Comparison of ENCODE assay signal across 12 mouse cellular contexts in genomic region chr8:48489936-48490634, GRCm38 (mm10).
DNase-seq lines count a peak whose midpoint lies in the region; ATAC-seq lines count a peak whose summit lies in the region.
"Had no signal": no experiment of that assay in that cellular context is flagged by ENCODE, and none has a peak within 500 bp of the region (broad histone marks: within the 10 kb centered on the region; RNA-seq: fewer than 3 reads in every experiment).

No protein-coding gene starts in this region.

- no peak overlapping the region for H3K4me2 ChIP-seq in limb, embryonic 11.5 days (ENCODE audit: low read depth, severe bottlenecking)
- peak overlapping the region; percentile 22; the same call in 1 of the 2 replicates for H3K4me2 ChIP-seq in forebrain, embryonic 12.5 days
- peak overlapping the region; percentile 13; the same call in 1 of the 2 replicates for H3K4me2 ChIP-seq in limb, embryonic 15.5 days
- H3K4me2 ChIP-seq: intestine, embryonic 15.5 days; liver, embryonic 13.5 days had no signal

- no peak for DNase-seq in limb, embryonic 11.5 days (ENCODE audit: low spot score)
- no peak for DNase-seq in limb, embryonic 10.5 days (ENCODE audit: low spot score)
- peak; percentile 29 for DNase-seq in R1 (ENCODE audit: low read depth, low spot score)
- DNase-seq in heart, postnatal 10 days: no peak
- DNase-seq: cerebellum, adult 2 months; kidney, postnatal 10 days; liver, embryonic 13.5 days had no signal

- no peak overlapping the region for H3K27ac ChIP-seq in limb, embryonic 11.5 days (replicated peaks; ENCODE audit: low read depth, low read length)
- no peak overlapping the region for H3K27ac ChIP-seq in limb, embryonic 10.5 days
- no peak overlapping the region for H3K27ac ChIP-seq in forebrain, embryonic 12.5 days
- H3K27ac ChIP-seq in limb, embryonic 15.5 days: no peak overlapping the region
- H3K27ac ChIP-seq: hindbrain, embryonic 10.5 days; intestine, embryonic 15.5 days; liver, embryonic 13.5 days had no signal

- intact Hi-C loops in heart, postnatal 10 days (cut with DNase I): no loop called here

- peak; percentile 57; the same call in 1 of the 2 replicates for ATAC-seq in limb, embryonic 11.5 days (ENCODE audit: insufficient number of reproducible peaks, low FRiP score, low TSS enrichment, low read depth)
- peak; percentile 63; the same call in 1 of the 2 replicates for ATAC-seq in forebrain, embryonic 12.5 days (ENCODE audit: low FRiP score)
- ATAC-seq in limb, embryonic 15.5 days (ENCODE audit: insufficient number of reproducible peaks, low FRiP score, low TSS enrichment, low read depth): no peak
- ATAC-seq in activated CD4-positive, CD25-positive, alpha-beta regulatory T cell, adult 4 months: no peak
- ATAC-seq: intestine, embryonic 15.5 days had no signal

- H3K27me3 ChIP-seq in limb, embryonic 11.5 days (ENCODE audit: control insufficient read depth, insufficient read depth, low read length): no peaks in the 10 kb centered on the region
- no peaks in the 10 kb centered on the region for H3K27me3 ChIP-seq in limb, embryonic 10.5 days (ENCODE audit: low read depth, poor library complexity, severe bottlenecking)
- H3K27me3 ChIP-seq in forebrain, embryonic 12.5 days: no peaks in the 10 kb centered on the region
- no peaks in the 10 kb centered on the region for H3K27me3 ChIP-seq in limb, embryonic 15.5 days
- H3K27me3 ChIP-seq: intestine, embryonic 15.5 days; liver, embryonic 13.5 days had no signal

- 76% methylated on average over 18 of the region's 18 CpGs for WGBS in limb, embryonic 11.5 days
- WGBS in limb, embryonic 10.5 days: 81% methylated on average over 18 of the region's 18 CpGs
- WGBS in forebrain, embryonic 12.5 days: 61% methylated on average over 18 of the region's 18 CpGs
- 52% methylated on average over 18 of the region's 18 CpGs for WGBS in limb, embryonic 15.5 days

- no peaks in the 10 kb centered on the region for H3K36me3 ChIP-seq in limb, embryonic 11.5 days (ENCODE audit: control insufficient read depth, insufficient read depth, low read length)
- H3K36me3 ChIP-seq in limb, embryonic 10.5 days: peaks cover 6% of the 10 kb centered on the region
- H3K36me3 ChIP-seq in forebrain, embryonic 12.5 days (replicated peaks): no peaks in the 10 kb centered on the region; the same call in 1 of the 2 replicates
- no peaks in the 10 kb centered on the region for H3K36me3 ChIP-seq in limb, embryonic 15.5 days
- H3K36me3 ChIP-seq: intestine, embryonic 15.5 days; liver, embryonic 13.5 days had no signal

- H3K9ac ChIP-seq in limb, embryonic 11.5 days (ENCODE audit: low read length): no peak overlapping the region
- H3K9ac ChIP-seq in forebrain, embryonic 12.5 days: no peak overlapping the region
- H3K9ac ChIP-seq in limb, embryonic 15.5 days: no peak overlapping the region
- H3K9ac ChIP-seq: intestine, embryonic 15.5 days; liver, embryonic 13.5 days had no signal

- no peak overlapping the region for H3K4me3 ChIP-seq in limb, embryonic 11.5 days (ENCODE audit: low read depth, low read length)
- H3K4me3 ChIP-seq in limb, embryonic 10.5 days: no peak overlapping the region
- H3K4me3 ChIP-seq in forebrain, embryonic 12.5 days (replicated peaks): no peak overlapping the region
- H3K4me3 ChIP-seq in limb, embryonic 15.5 days: no peak overlapping the region
- H3K4me3 ChIP-seq: hindbrain, embryonic 10.5 days; intestine, embryonic 15.5 days; liver, embryonic 13.5 days had no signal

- no peaks in the 10 kb centered on the region for H3K9me3 ChIP-seq in limb, embryonic 11.5 days (ENCODE audit: control insufficient read depth, low read length)
- no peaks in the 10 kb centered on the region for H3K9me3 ChIP-seq in limb, embryonic 10.5 days (replicated peaks)
- no peaks in the 10 kb centered on the region for H3K9me3 ChIP-seq in forebrain, embryonic 12.5 days
- H3K9me3 ChIP-seq in limb, embryonic 15.5 days: no peaks in the 10 kb centered on the region
- H3K9me3 ChIP-seq: hindbrain, embryonic 10.5 days; intestine, embryonic 15.5 days had no signal

- peaks cover 10% of the 10 kb centered on the region; the same call in 1 of the 2 replicates for H3K4me1 ChIP-seq in limb, embryonic 11.5 days (ENCODE audit: control insufficient read depth, insufficient read depth, low read length)
- H3K4me1 ChIP-seq in limb, embryonic 10.5 days: peaks cover 26% of the 10 kb centered on the region
- H3K4me1 ChIP-seq in forebrain, embryonic 12.5 days: peaks cover 41% of the 10 kb centered on the region
- H3K4me1 ChIP-seq in limb, embryonic 15.5 days: peaks cover 16% of the 10 kb centered on the region; the same call in 1 of the 2 replicates
- H3K4me1 ChIP-seq: intestine, embryonic 15.5 days; liver, embryonic 13.5 days had no signal

Comparison
In these comparisons a context has a peak if more than half of its experiments do, and no peak if none do; other contexts are left out.
1. ATAC-seq: peak in limb, embryonic 11.5 days (single experiment) and forebrain, embryonic 12.5 days (single experiment); none in limb, embryonic 15.5 days (single experiment) and activated CD4-positive, CD25-positive, alpha-beta regulatory T cell, adult 4 months (single experiment).